Mouse (Mus musculus): ENCODE results near the gene Btbd35f29.
"Not testable (repeated sequence)": the region's sequence is repeated elsewhere in the genome, so short reads cannot be mapped to it uniquely, and the experiment has no call there.

Gene Btbd35f29

DNA sequence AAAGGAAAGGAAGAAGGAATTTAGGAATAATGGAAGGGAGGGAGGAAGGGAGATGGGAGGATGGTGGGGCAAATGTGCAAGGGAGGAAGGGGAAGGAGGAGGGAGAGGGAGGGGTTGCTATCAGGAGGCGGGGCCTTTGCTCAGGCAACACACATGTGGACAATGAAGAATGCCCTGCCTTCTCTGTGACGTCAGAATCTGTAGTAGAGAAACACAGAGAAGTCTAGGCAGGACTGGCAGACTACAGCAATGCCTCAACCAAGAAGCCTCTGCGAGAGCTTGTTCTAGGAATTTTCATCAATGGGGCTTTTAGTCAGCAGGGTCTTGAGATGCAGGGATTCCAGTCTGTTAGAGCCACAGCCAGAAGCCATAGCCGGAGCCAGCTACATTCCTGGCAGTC is at the start of gene Btbd35f29:
Gene Btbd35f29 (plus strand): TSS at position 301 of the 400 bp plus-strand sequence.
- DNase-seq (ENCODE audit: low spot score) = not testable (repeated sequence)

DNA sequence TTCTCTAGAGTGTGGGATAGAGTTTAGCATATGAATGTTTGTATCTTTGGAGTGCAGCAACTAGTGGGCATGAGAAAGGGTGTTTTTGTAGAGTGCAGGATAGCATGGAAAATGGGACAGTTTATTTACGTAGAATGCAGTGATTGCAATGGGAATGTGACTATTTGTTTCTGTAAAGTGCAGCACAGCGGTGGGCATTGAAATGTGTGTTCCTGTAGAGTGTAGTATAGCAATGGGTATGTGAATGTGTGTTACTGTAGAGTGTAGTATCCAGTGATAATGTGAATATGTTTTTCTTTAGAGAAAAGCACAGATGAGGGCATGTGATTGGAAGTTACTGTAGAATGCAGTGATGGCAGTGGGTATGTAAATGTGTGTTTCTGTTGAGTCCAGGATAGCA is 23.9 kb downstream of the Btbd35f29 start:
- not testable (repeated sequence) for DNase-seq (ENCODE audit: low spot score)

DNA sequence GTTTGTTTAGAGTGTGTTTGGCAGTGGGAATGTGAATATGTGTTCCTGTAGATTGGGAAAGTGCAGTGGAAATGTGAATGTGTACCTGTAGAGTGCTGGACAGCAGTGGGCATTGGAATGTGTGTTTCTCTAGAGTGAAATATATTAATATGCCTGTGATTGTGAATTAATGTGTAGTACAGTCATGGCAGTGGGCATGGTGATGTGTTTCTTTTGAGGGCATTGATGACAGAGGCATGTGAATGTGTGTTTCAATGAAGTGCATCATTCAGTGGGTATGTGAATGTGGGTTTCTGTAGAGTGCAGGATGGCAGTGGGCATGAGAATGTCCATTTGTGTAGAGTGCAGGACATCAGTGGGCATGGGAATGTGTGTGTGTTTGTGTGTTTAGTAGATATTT is 27.7 kb downstream of the Btbd35f29 start:
- not testable (repeated sequence) for DNase-seq (ENCODE audit: low spot score)

DNA sequence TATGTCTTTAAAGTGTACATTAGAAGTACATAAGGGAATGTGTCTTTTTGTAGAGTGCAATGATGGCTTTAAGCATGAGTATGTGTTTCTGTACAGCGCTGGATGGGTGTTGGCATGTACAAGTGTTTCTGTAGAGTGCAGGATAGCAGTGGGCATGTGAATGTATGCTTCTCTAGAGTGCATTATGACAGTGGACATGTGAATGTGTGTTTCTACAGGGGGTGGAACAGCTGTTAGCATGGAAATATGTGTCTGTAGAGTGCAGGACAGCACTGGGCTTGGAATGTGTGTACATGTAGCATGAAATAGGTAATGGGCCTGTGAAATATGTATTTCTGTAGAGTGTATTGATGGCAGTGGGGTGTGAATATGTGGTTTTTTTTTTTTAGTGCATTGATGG is 28.4 kb downstream of the Btbd35f29 start:
- DNase-seq (ENCODE audit: low spot score) = not testable (repeated sequence)

DNA sequence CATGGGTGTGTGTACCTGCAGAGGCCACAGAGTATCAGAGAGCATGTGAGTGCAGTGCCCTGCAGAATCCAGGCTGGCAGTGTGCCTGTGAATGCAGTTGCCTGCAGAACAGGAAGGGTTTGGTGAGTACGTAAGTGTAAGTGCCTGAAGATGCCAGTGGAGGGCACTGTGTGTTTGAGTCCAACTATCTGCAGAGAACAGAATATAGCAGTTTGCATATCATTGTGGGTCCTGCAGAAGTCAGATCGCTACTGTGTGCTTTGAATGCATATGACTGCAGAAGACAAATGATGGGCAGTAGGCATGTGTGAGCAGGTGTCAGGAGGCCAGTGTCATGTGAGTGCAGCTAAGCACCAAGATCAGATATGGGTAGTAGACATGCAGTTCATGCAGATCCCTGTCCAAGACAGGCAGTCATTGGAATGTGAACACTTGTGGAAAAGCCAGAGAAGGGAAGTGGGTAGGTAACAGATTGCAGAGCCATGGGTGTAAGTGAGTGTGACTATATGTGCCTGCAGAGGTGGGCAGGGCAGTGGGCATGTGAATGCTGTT is 41.1 kb downstream of the Btbd35f29 start:
- not testable (repeated sequence) for DNase-seq (ENCODE audit: low spot score)

DNA sequence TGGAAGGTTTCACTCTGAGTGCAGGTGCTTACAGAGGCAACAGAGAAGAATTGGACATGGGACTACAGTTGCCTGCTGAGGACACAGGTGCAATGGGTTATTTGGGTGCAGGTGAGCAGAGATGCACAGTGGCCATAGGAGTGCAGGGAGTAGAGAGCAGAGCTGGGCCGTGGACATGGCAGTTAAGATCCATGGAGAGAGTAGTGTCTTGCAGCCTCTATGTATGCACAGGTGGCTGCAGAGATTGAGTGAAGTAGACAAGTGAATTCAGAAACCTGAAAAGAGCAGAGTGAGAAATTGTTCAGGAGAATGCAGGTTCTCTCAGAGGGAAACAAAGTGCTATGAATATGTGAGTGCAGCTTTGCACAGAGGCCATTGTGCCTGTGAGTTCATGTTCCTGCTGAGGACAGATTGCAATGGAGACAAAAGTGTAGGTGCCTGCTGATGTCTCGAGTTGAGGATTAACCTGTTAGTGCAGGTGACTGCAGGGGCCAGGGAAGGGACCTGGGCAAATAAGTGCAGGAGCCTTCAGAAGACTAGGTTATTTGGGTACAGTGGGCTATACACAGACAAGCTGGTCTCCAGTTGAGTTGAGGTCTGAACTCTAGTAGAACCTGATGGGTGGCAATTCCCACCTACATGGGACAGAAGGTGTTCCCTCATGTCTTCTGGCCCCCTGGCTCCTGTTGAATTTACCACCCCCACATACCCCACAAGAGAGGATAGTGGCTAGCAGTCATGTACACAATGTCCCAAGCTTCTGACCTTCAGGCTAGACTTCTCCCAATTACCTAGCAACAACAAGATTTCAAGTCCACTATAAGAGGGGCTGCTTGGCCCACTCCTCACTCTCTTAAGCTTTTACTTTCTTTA is 42.2 kb downstream of the Btbd35f29 start:
- DNase-seq (ENCODE audit: low spot score) = not testable (repeated sequence)

DNA sequence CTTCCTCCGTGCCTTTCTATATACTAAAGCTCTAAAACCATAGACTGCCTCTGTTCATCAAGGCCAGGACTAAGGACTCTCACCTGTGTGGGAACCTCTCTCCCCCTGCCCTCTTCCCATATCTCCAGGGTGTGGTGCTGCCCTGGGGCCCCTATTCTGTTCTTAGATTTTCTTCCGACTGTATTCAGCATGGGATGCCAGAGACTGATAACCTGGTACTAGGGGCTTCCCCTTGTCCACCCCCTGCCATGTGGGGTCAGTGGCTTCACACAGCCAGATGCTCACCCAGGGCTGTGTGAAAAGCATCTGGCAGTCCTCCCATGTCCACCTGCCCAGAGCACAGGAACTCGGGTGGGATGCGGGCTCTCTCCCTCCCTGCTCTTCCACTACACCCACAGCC is 43.1 kb downstream of the Btbd35f29 start:
- not testable (repeated sequence) for DNase-seq (ENCODE audit: low spot score)

DNA sequence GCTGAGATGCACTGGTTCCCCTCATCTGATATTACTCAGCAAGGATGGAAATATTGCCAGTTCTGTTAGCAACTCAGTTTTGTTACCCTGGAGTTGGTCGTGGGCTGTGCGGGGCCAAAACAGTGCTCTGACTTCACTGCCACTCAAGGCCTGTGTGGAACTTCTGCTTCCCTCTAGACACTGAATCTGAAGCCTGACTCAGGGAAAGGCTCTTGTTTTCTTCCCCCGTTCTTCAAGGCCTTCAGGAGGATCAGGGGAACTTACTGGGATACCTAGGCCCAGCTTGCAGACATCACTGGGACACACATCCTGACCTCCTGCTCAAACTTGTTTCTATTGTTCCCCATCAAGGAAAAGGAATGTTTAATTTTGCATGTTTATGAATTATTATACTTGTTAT is 45.2 kb downstream of the Btbd35f29 start:
- not testable (repeated sequence) for DNase-seq (ENCODE audit: low spot score)

DNA sequence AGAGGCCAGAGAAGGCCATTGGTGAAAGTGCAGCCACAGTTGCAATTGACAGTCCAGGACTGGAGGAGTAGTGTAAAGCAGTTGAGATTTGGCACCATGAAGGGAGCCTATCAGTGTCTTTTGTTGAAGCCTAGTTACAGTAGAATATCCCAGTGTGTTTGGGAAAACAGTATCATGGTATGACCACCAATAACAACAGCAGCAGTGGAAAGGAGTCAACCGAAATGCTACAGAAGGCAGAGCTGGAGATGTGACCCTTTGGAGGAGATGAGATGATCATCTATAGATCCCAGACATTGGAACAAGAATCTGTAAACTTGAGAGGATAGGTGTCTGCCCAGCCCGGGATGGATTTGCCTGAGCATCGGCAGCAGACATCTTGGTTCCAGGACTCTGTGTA is 47.7 kb downstream of the Btbd35f29 start:
- not testable (repeated sequence) for DNase-seq (ENCODE audit: low spot score)

Measured in testis, postnatal 10 days (tissue).